ENCODE assay signal across 11 mouse cellular contexts in the genomic region with DNA sequence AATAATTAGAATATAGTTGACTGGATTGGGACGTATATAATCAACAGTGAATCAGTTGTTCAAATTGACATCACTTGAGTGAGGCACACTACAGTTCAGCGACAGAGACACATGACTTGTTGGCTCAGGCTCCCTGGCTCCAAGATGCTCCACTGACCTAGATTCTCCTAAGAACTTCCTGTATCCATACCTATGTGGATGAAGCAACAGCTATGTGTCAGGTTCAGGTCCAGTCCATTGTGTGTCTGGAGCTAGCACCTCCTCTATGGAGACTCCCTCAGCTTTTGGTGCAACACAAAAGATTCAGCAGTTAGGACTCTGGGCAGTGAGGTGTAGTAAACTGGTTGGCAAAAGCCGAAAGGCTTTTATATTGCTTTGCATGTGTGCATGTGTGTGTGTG.
DNase-seq lines count a peak whose midpoint lies in the region; ATAC-seq and TF ChIP-seq lines count a peak whose summit lies in the region.
"Had no signal": no experiment of that assay in that cellular context is flagged by ENCODE, and none has a peak within 500 bp of the region (broad histone marks: within the 10 kb centered on the region; RNA-seq: fewer than 3 reads in every experiment).

No protein-coding gene starts in this region.

- no peaks in the 10 kb centered on the region for H3K9me3 ChIP-seq in forebrain, embryonic 14.5 days (replicated peaks; ENCODE audit: control insufficient read depth, low read length)
- H3K9me3 ChIP-seq in forebrain, postnatal 0 days (ENCODE audit: low read length) = no peaks in the 10 kb centered on the region
- no peaks in the 10 kb centered on the region for H3K9me3 ChIP-seq in hindbrain, embryonic 12.5 days (replicated peaks)
- H3K9me3 ChIP-seq in hindbrain, embryonic 16.5 days (ENCODE audit: control insufficient read depth, low read length) = no peaks in the 10 kb centered on the region
- H3K9me3 ChIP-seq in neural tube, embryonic 13.5 days = no peaks in the 10 kb centered on the region
- H3K9me3 ChIP-seq in neural tube, embryonic 15.5 days (replicated peaks) = no peaks in the 10 kb centered on the region
- H3K9me3 ChIP-seq in stomach, embryonic 16.5 days (replicated peaks; ENCODE audit: control insufficient read depth, low read length) = no peaks in the 10 kb centered on the region
- H3K9me3 ChIP-seq: forebrain, embryonic 15.5 days had no signal

- TF ChIP-seq CTCF in forebrain, postnatal 0 days (IDR thresholded peaks at IDR 0.05; ENCODE audit: low read depth) = no peak

- ATAC-seq in forebrain, embryonic 14.5 days = no peak
- ATAC-seq in forebrain, postnatal 0 days = no peak
- ATAC-seq in hindbrain, embryonic 12.5 days (ENCODE audit: low FRiP score) = no peak
- ATAC-seq in hindbrain, embryonic 16.5 days = no peak
- ATAC-seq in neural tube, embryonic 13.5 days (ENCODE audit: low read depth) = no peak
- no peak for ATAC-seq in neural tube, embryonic 15.5 days (ENCODE audit: low FRiP score)
- no peak for ATAC-seq in stomach, embryonic 16.5 days (ENCODE audit: insufficient read depth, low FRiP score)
- no peak for ATAC-seq in erythroblast, adult 5-6 weeks (replicated peaks; ENCODE audit: low FRiP score, poor library complexity, severe bottlenecking)

- WGBS in forebrain, embryonic 14.5 days = 76% methylated on average over 3 of the region's 3 CpGs
- WGBS in forebrain, postnatal 0 days = 68% methylated on average over 3 of the region's 3 CpGs
- WGBS in hindbrain, embryonic 12.5 days = 91% methylated on average over 3 of the region's 3 CpGs
- 71% methylated on average over 3 of the region's 3 CpGs for WGBS in hindbrain, embryonic 16.5 days
- 88% methylated on average over 3 of the region's 3 CpGs for WGBS in neural tube, embryonic 13.5 days
- 82% methylated on average over 3 of the region's 3 CpGs for WGBS in neural tube, embryonic 15.5 days
- 85% methylated on average over 3 of the region's 3 CpGs for WGBS in stomach, embryonic 16.5 days

- H3K4me1 ChIP-seq in forebrain, embryonic 14.5 days (ENCODE audit: control insufficient read depth, insufficient read depth, low read length) = peaks cover 21% of the 10 kb centered on the region
- H3K4me1 ChIP-seq in forebrain, postnatal 0 days (ENCODE audit: insufficient read depth) = peaks cover 3% of the 10 kb centered on the region; the same call in 1 of the 2 replicates
- H3K4me1 ChIP-seq in hindbrain, embryonic 12.5 days = peaks cover 28% of the 10 kb centered on the region
- H3K4me1 ChIP-seq in hindbrain, embryonic 16.5 days (ENCODE audit: control insufficient read depth, insufficient read depth, low read depth, low read length) = peaks cover 9% of the 10 kb centered on the region
- H3K4me1 ChIP-seq in neural tube, embryonic 13.5 days (replicated peaks) = peaks cover 31% of the 10 kb centered on the region
- peaks cover 20% of the 10 kb centered on the region for H3K4me1 ChIP-seq in neural tube, embryonic 15.5 days
- H3K4me1 ChIP-seq in stomach, embryonic 16.5 days (ENCODE audit: control insufficient read depth, insufficient read depth, low read length) = peaks cover 18% of the 10 kb centered on the region

- H3K4me3 ChIP-seq in forebrain, embryonic 14.5 days (ENCODE audit: low read depth, low read length) = no peak overlapping the region
- no peak overlapping the region for H3K4me3 ChIP-seq in forebrain, postnatal 0 days (ENCODE audit: low read depth, low read length)
- no peak overlapping the region for H3K4me3 ChIP-seq in hindbrain, embryonic 12.5 days
- no peak overlapping the region for H3K4me3 ChIP-seq in hindbrain, embryonic 16.5 days (ENCODE audit: low read length)
- no peak overlapping the region for H3K4me3 ChIP-seq in neural tube, embryonic 13.5 days
- no peak overlapping the region for H3K4me3 ChIP-seq in neural tube, embryonic 15.5 days (replicated peaks)
- H3K4me3 ChIP-seq in stomach, embryonic 16.5 days (replicated peaks; ENCODE audit: low read length) = no peak overlapping the region
- H3K4me3 ChIP-seq: forebrain, embryonic 15.5 days had no signal

- no peak overlapping the region for H3K4me2 ChIP-seq in forebrain, embryonic 14.5 days (ENCODE audit: low read length)
- H3K4me2 ChIP-seq in forebrain, postnatal 0 days (ENCODE audit: low read depth) = no peak overlapping the region
- no peak overlapping the region for H3K4me2 ChIP-seq in hindbrain, embryonic 12.5 days (replicated peaks)
- no peak overlapping the region for H3K4me2 ChIP-seq in hindbrain, embryonic 16.5 days (ENCODE audit: low read length)
- H3K4me2 ChIP-seq in neural tube, embryonic 13.5 days = no peak overlapping the region
- H3K4me2 ChIP-seq in neural tube, embryonic 15.5 days = no peak overlapping the region
- H3K4me2 ChIP-seq in stomach, embryonic 16.5 days (ENCODE audit: low read depth, low read length) = no peak overlapping the region

- DNase-seq in forebrain, embryonic 14.5 days (ENCODE audit: low spot score) = no peak
- DNase-seq in forebrain, postnatal 0 days = no peak
- DNase-seq: kidney, adult 8-10 months; thymus, postnatal 36 days had no signal

- H3K27ac ChIP-seq in forebrain, embryonic 14.5 days (ENCODE audit: low read depth, low read length) = 0 out of 2 replicates have a peak overlapping the region, but pooled peaks have one; percentile 10
- H3K27ac ChIP-seq in forebrain, postnatal 0 days (ENCODE audit: low read depth, low read length) = no peak overlapping the region
- H3K27ac ChIP-seq in hindbrain, embryonic 12.5 days = 0 out of 2 replicates have a peak overlapping the region, but pooled peaks have one; percentile 69
- no peak overlapping the region for H3K27ac ChIP-seq in hindbrain, embryonic 16.5 days (ENCODE audit: low read depth, low read length)
- H3K27ac ChIP-seq in neural tube, embryonic 13.5 days (replicated peaks) = peak overlapping the region; percentile 55; the same call in 1 of the 2 replicates
- H3K27ac ChIP-seq in neural tube, embryonic 15.5 days (replicated peaks) = no peak overlapping the region
- H3K27ac ChIP-seq in stomach, embryonic 16.5 days (ENCODE audit: low read length) = peak overlapping the region; percentile 68
- H3K27ac ChIP-seq: forebrain, embryonic 15.5 days had no signal

- no peak overlapping the region for H3K9ac ChIP-seq in forebrain, embryonic 14.5 days (ENCODE audit: low read length)
- no peak overlapping the region for H3K9ac ChIP-seq in forebrain, postnatal 0 days
- no peak overlapping the region for H3K9ac ChIP-seq in hindbrain, embryonic 12.5 days
- no peak overlapping the region for H3K9ac ChIP-seq in hindbrain, embryonic 16.5 days (ENCODE audit: low read depth, low read length)
- no peak overlapping the region for H3K9ac ChIP-seq in neural tube, embryonic 13.5 days
- no peak overlapping the region for H3K9ac ChIP-seq in neural tube, embryonic 15.5 days (replicated peaks)
- H3K9ac ChIP-seq in stomach, embryonic 16.5 days (ENCODE audit: low read length) = no peak overlapping the region
- H3K9ac ChIP-seq: forebrain, embryonic 15.5 days had no signal

- H3K36me3 ChIP-seq in forebrain, embryonic 14.5 days (ENCODE audit: control insufficient read depth, insufficient read depth, low read length) = no peaks in the 10 kb centered on the region
- H3K36me3 ChIP-seq in forebrain, postnatal 0 days (ENCODE audit: insufficient read depth) = no peaks in the 10 kb centered on the region
- no peaks in the 10 kb centered on the region for H3K36me3 ChIP-seq in hindbrain, embryonic 12.5 days
- no peaks in the 10 kb centered on the region for H3K36me3 ChIP-seq in hindbrain, embryonic 16.5 days (ENCODE audit: control insufficient read depth, insufficient read depth, low read length)
- no peaks in the 10 kb centered on the region for H3K36me3 ChIP-seq in neural tube, embryonic 13.5 days
- no peaks in the 10 kb centered on the region for H3K36me3 ChIP-seq in neural tube, embryonic 15.5 days
- H3K36me3 ChIP-seq in stomach, embryonic 16.5 days (ENCODE audit: control insufficient read depth, insufficient read depth, low read length) = no peaks in the 10 kb centered on the region
- H3K36me3 ChIP-seq: forebrain, embryonic 15.5 days had no signal

- no peaks in the 10 kb centered on the region for H3K27me3 ChIP-seq in forebrain, embryonic 14.5 days (replicated peaks; ENCODE audit: control insufficient read depth, insufficient read depth, low read length)
- no peaks in the 10 kb centered on the region for H3K27me3 ChIP-seq in forebrain, postnatal 0 days (ENCODE audit: insufficient read depth, low read length)
- H3K27me3 ChIP-seq in hindbrain, embryonic 12.5 days = 0 out of 2 replicates have a peak, but pooled peaks cover 3% of the 10 kb centered on the region
- no peaks in the 10 kb centered on the region for H3K27me3 ChIP-seq in hindbrain, embryonic 16.5 days (replicated peaks; ENCODE audit: control insufficient read depth, insufficient read depth, low read length)
- no peaks in the 10 kb centered on the region for H3K27me3 ChIP-seq in neural tube, embryonic 13.5 days
- H3K27me3 ChIP-seq in neural tube, embryonic 15.5 days (replicated peaks) = no peaks in the 10 kb centered on the region
- no peaks in the 10 kb centered on the region for H3K27me3 ChIP-seq in stomach, embryonic 16.5 days (ENCODE audit: control insufficient read depth, insufficient read depth, low read length)
- H3K27me3 ChIP-seq: forebrain, embryonic 15.5 days had no signal

Comparison
In these comparisons a context has a peak if more than half of its experiments do, and no peak if none do; other contexts are left out.
1. H3K27ac ChIP-seq: peak in forebrain, embryonic 14.5 days (single experiment), hindbrain, embryonic 12.5 days (single experiment), neural tube, embryonic 13.5 days (single experiment) and stomach, embryonic 16.5 days (single experiment); none in forebrain, postnatal 0 days (single experiment), hindbrain, embryonic 16.5 days (single experiment) and neural tube, embryonic 15.5 days (single experiment).